Mouse (Mus musculus) intestine, postnatal 0 days (tissue): ENCODE data around the gene Man1c1. TPM values are rescaled to one million over a fixed set of nuclear protein-coding genes. Genes with fewer than 3 reads are reported as not detected.

Experiments
- ATAC-seq: fragments of 200-750 bp; cut with Nextera tagmentation; 2 replicates; pipeline ENCODE4 v1.8.0; 2017; ENCODE audit warnings: mild to moderate bottlenecking, moderate TSS enrichment, moderate library complexity
- H3K27ac ChIP-seq: fragments of 300-500 bp; sonication (generic); 2 replicates; pipeline ENCODE4 v1.5.1; 2014; ENCODE audit warnings: mild to moderate bottlenecking, low read depth, low read length, moderate library complexity
- H3K27me3 ChIP-seq: fragments of 300-500 bp; sonication (generic); replicated peaks from 2 replicates; pipeline ENCODE4 v1.6.1; 2014; ENCODE audit warnings: low read length, mixed read lengths; ENCODE audit not compliant: control insufficient read depth, insufficient read depth
- H3K36me3 ChIP-seq: fragments of 300-500 bp; sonication (generic); 2 replicates; pipeline ENCODE4 v1.6.1; 2014; ENCODE audit warnings: mild to moderate bottlenecking, moderate library complexity; ENCODE audit not compliant: control insufficient read depth, insufficient read depth
- H3K4me1 ChIP-seq: fragments of 300-500 bp; sonication (generic); replicated peaks from 2 replicates; pipeline ENCODE4 v1.6.1; 2014; ENCODE audit warnings: antibody characterized with exemption, low read length, mixed read lengths; ENCODE audit not compliant: control insufficient read depth, insufficient read depth
- H3K4me2 ChIP-seq: fragments of 300-500 bp; sonication (generic); replicated peaks from 2 replicates; pipeline ENCODE4 v1.6.1; 2014; ENCODE audit warnings: low read depth, mild to moderate bottlenecking, moderate library complexity
- H3K4me3 ChIP-seq: fragments of 300-500 bp; sonication (generic); 2 replicates; pipeline ENCODE4 v1.5.1; 2014; ENCODE audit warnings: low read depth, low read length
- H3K9ac ChIP-seq: fragments of 300-500 bp; sonication (generic); 2 replicates; pipeline ENCODE4 v1.6.1; 2014; ENCODE audit warnings: mild to moderate bottlenecking, low read depth, low read length
- H3K9me3 ChIP-seq: fragments of 300-500 bp; sonication (generic); 2 replicates; pipeline ENCODE4 v1.6.1; 2016; ENCODE audit warnings: mixed run types; ENCODE audit not compliant: control insufficient read depth
- CTCF ChIP-seq: sonication (generic); IDR thresholded peaks from 2 replicates; pipeline ENCODE4 v1.5.1; 2016; ENCODE audit warnings: low read depth, mild to moderate bottlenecking, control low read depth, antibody characterized with exemption, moderate library complexity
- WGBS: fragments of 180-500 bp; shearing (Covaris S2); extraction: QIAGEN DNeasy Blood & Tissue Kit; methylation state at CpG from one replicate; pipeline ENCODE4 v1.1.7; 2014; 5-methylcytosine and 5-hydroxymethylcytosine counted together
- polyA plus RNA-seq: library from polyadenylated mRNA; unstranded; fragments of >200 nt; fragmentation: Nextera tagmentation; extraction: Ambion mirVana; gene quantifications from 2 replicates; pipeline ENCODE4 v1.2.1, GENCODE M21; 2015

The Man1c1 gene
- polyA plus RNA-seq, 1 experiment from 2014 or later = 1.7 TPM

DNA sequence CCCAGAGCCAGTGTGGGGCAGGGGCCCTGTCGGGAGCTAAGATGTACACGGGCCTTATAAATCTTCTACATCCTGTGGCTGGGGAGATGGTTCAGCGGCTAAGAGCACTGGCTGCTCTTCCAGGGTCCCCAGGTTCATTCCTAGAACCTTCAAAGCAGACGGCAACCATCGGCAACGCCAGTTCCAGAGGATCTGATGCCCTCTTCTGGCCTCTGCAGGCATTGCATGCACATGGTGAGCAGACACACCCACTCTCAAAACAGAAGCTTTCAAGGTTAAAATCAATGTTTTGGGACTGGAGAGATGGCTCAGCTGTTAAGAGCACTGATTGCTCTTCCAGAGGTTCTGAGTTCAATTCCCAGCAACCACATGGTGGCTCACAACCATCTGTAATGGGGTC lies 134.9 kb downstream of the Man1c1 start:
- Histone ChIP-seq H3K4me2 (no peak overlapping the region), H3K27me3 (no peaks in the 10 kb centered on the region), H3K27ac (no peak overlapping the region), H3K9ac (no peak overlapping the region), H3K4me3 (no peak overlapping the region), H3K36me3 (0 out of 2 replicates have a peak, but pooled peaks cover 3% of the 10 kb centered on the region), H3K4me1 (no peaks in the 10 kb centered on the region), H3K9me3 (no peaks in the 10 kb centered on the region)
- 77% methylated on average over 6 of the region's 6 CpGs for WGBS
- peak; percentile 69 for TF ChIP-seq CTCF
- no peak for ATAC-seq

DNA sequence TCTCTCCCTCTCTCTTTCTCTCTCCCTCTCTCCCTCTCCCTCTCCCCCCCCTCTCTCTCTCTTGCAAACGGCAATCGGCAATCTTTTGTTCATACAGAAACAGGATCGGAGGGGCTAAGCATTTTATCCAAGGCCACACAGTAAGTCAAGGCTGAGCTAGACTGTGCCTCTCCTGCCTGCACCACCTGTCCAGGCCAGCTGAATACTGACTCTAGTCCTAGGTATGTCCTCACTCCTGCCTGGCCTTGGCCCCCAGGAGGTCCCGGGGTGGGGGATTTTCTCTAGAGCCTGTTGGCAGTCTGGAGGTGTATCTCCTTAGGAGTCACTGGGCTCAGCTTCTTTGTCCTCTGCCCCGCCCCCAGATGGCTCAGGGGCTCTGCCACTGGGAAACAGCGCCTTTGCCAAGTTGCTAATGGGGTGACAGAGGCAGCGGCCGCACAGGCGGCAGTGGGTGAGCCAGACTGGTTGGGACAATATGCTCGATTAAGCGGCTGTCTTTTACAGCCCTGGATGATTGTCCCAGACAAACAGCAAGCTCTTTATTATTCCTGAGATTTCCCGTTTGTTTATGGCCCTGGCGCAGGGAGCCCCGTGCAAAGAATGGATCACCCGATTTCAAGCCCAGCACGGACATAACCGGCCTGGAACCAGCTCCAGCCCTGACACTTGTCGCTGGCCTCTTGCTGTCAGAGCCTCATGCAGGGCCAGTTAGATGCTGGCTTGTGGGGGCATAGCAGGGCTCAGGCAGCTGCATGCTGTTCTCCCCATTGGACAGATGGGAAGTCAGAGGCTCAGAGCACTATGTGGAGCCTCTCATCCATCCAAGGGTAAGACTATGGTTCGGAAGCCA lies 136.5 kb downstream of the Man1c1 start:
- 29% methylated on average over 19 of the region's 19 CpGs for WGBS
- Histone ChIP-seq H3K27me3 (no peaks in the 10 kb centered on the region), H3K36me3 (0 out of 2 replicates have a peak, but pooled peaks cover 3% of the 10 kb centered on the region), H3K4me1 (no peaks in the 10 kb centered on the region), H3K27ac (no peak overlapping the region), H3K9me3 (no peaks in the 10 kb centered on the region), H3K9ac (no peak overlapping the region), H3K4me2 (no peak overlapping the region; the same call in 1 of the 2 replicates), H3K4me3 (no peak overlapping the region)
- ATAC-seq = peak; percentile 33; the same call in 1 of the 2 replicates
- no peak for TF ChIP-seq CTCF

DNA sequence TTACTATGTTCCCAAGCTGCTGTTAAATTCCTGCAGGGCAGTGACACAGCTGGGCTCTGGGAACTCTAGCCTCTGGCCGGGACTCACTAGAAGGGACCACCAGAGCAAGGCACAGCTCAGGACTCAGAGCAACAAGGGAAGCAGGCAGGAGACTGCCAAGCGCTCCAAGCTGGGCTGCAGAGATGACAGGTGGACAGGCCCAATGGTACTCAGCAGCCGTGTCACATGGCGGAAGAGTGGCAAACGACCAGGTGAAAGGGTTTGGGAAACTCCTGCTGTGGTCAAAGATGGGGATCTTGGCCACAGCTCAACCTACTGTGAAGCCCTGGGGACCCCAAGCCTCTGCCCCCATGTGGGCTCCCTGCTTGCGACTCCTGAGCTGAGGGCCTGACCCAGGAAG lies 140.0 kb downstream of the Man1c1 start:
- H3K9me3 ChIP-seq = no peaks in the 10 kb centered on the region
- H3K4me3 ChIP-seq = no peak overlapping the region
- ATAC-seq = no peak
- H3K27ac ChIP-seq = no peak overlapping the region
- TF ChIP-seq CTCF = no peak
- no peaks in the 10 kb centered on the region for H3K27me3 ChIP-seq
- WGBS = 81% methylated on average over 6 of the region's 6 CpGs
- no peaks in the 10 kb centered on the region for H3K4me1 ChIP-seq
- H3K9ac ChIP-seq = no peak overlapping the region
- peaks cover 3% of the 10 kb centered on the region; the same call in 1 of the 2 replicates for H3K36me3 ChIP-seq
- no peak overlapping the region for H3K4me2 ChIP-seq

DNA sequence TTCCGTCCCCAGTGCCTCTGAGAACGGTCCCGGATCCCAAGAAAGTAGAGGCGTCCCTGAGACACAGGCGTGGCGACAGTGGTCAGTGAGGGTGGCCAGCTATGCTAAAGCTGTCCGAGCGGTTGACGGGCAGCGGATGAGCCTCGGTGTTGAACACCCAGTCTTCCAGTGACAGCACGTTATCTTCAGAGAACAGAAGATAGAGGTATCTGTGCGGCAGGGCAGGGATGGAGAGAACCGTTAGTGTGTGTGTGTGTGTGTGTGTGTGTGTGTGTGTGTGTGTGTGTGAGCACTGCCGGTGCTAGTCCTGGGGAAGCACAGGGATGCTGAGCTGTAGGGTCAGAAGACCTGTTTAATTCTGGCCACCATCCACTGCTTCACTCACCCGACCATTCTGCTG lies 140.5 kb downstream of the Man1c1 start:
- H3K36me3 ChIP-seq = peaks cover 3% of the 10 kb centered on the region; the same call in 1 of the 2 replicates
- no peak for ATAC-seq

DNA sequence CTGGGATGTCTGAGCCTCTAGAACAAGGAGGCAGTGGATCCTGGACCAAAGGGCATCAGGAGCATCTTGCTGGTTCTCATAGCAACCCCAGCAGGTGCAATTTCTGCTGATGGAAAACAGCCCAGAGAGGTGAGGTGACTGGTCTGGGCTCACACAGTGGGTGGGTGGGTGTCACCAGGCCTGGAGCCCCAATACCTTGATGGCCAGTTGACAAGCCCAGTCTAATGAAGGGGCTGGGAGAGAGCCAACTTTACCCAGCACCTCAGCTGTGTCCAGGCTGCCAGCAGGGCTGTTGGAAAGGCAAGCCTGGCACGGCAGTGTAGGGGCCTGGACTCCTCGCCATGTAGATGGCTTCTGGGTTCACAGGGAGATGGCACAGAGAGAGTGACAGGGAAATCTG lies 142.1 kb downstream of the Man1c1 start:
- no peak overlapping the region for H3K4me3 ChIP-seq
- no peaks in the 10 kb centered on the region for H3K4me1 ChIP-seq
- 93% methylated on average over 2 of the region's 2 CpGs for WGBS
- ATAC-seq = no peak
- no peak overlapping the region for H3K4me2 ChIP-seq
- peaks cover 3% of the 10 kb centered on the region; the same call in 1 of the 2 replicates for H3K36me3 ChIP-seq
- TF ChIP-seq CTCF = no peak
- H3K9me3 ChIP-seq = no peaks in the 10 kb centered on the region
- H3K27me3 ChIP-seq = no peaks in the 10 kb centered on the region
- no peak overlapping the region for H3K27ac ChIP-seq
- no peak overlapping the region for H3K9ac ChIP-seq

More for the DNA sequence above, 140.5 kb downstream of the Man1c1 start:
- no peak overlapping the region for H3K4me3 ChIP-seq
- no peaks in the 10 kb centered on the region for H3K4me1 ChIP-seq
- no peaks in the 10 kb centered on the region for H3K9me3 ChIP-seq
- H3K9ac ChIP-seq = no peak overlapping the region
- no peak overlapping the region for H3K4me2 ChIP-seq
- H3K27ac ChIP-seq = no peak overlapping the region
- TF ChIP-seq CTCF = no peak
- 82% methylated on average over 16 of the region's 16 CpGs for WGBS
- no peaks in the 10 kb centered on the region for H3K27me3 ChIP-seq

DNA sequence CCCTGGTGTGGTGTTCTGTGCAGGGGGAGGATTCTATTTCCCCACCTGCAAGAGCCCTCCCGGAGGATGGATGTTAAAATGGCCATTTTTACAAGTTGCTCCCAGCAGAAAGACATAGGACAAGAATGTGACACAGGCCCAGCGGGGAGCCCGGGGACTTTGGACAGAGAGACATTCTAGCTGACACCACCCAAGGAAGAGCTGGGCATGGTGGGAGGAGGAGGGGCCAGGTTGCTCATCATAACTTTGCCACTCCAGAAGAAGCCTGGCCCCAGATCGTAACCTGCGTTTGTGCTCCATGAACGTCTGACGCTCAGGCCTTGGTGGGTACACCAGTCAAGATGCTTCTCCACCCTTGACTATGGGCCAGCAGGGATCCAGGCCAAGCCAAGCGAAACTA lies 143.4 kb downstream of the Man1c1 start:
- Histone ChIP-seq H3K4me3 (no peak overlapping the region), H3K9me3 (no peaks in the 10 kb centered on the region), H3K4me1 (no peaks in the 10 kb centered on the region), H3K36me3 (peaks cover 3% of the 10 kb centered on the region; the same call in 1 of the 2 replicates), H3K4me2 (no peak overlapping the region), H3K9ac (no peak overlapping the region), H3K27me3 (no peaks in the 10 kb centered on the region), H3K27ac (no peak overlapping the region)
- 69% methylated on average over 8 of the region's 8 CpGs for WGBS
- no peak for TF ChIP-seq CTCF
- no peak for ATAC-seq
